Mouse (Mus musculus): Measurements from ENCODE around the gene Gpm6a. TPM values are rescaled to one million over a fixed set of nuclear protein-coding genes. Genes with fewer than 3 reads are reported as not detected.

Gpm6a gene
- total and polyA plus RNA-seq, 3 experiments, result not detected

GRCm38 (mm10) chr8:55035416-55035815, 80.8 kb downstream of the Gpm6a start:
- H3K36me3 ChIP-seq (ENCODE audit: control insufficient read depth in 1 of 2, insufficient read depth in 2 of 2, low read length in 2 of 2), result no peaks in the 10 kb centered on the region
- H3K27ac ChIP-seq (ENCODE audit: control insufficient read depth, low read depth, low read length), result no peak overlapping the region
- no peak for DNase-seq (ENCODE audit: low read depth, low spot score)
- H3K9ac ChIP-seq (ENCODE audit: control insufficient read depth, low read depth, low read length, poor library complexity, severe bottlenecking), result no peak overlapping the region
- no peaks in the 10 kb centered on the region for H3K79me2 ChIP-seq (ENCODE audit: control insufficient read depth, insufficient read depth, low read length, poor library complexity)
- H3K9me3 ChIP-seq (replicated peaks; ENCODE audit: insufficient read depth, low read length), result no peaks in the 10 kb centered on the region
- H3K4me1 ChIP-seq (ENCODE audit: control insufficient read depth in 1 of 2, insufficient read depth in 2 of 2, low read length in 2 of 2), result no peaks in the 10 kb centered on the region
- H3K27me3 ChIP-seq (ENCODE audit: control insufficient read depth in 1 of 2, insufficient read depth in 2 of 2, low read length in 2 of 2), result no peaks in the 10 kb centered on the region
- no peak overlapping the region for H3K4me3 ChIP-seq (ENCODE audit: control insufficient read depth in 1 of 2, insufficient read depth in 1 of 2, low read depth in 2 of 2, low read length in 2 of 2)
- TF ChIP-seq CTCF (IDR thresholded peaks at IDR 0.05 in 2 of 3, conservative IDR thresholded peaks at IDR 0.05 in 1 of 3; ENCODE audit: control insufficient read depth in 1 of 3, insufficient read depth in 1 of 3, low read depth in 2 of 3, low read length in 3 of 3, poor library complexity in 1 of 3, severe bottlenecking in 1 of 3), result no peak

GRCm38 (mm10) chr8:55042955-55043354, 88.3 kb downstream of the Gpm6a start:
- H3K79me2 ChIP-seq (ENCODE audit: control insufficient read depth, insufficient read depth, low read length, poor library complexity), result no peaks in the 10 kb centered on the region
- DNase-seq (ENCODE audit: low read depth, low spot score), result no peak
- no peaks in the 10 kb centered on the region for H3K36me3 ChIP-seq (ENCODE audit: control insufficient read depth in 1 of 2, insufficient read depth in 2 of 2, low read length in 2 of 2)
- no peak overlapping the region for H3K27ac ChIP-seq (ENCODE audit: control insufficient read depth, low read depth, low read length)
- H3K27me3 ChIP-seq (ENCODE audit: control insufficient read depth in 1 of 2, insufficient read depth in 2 of 2, low read length in 2 of 2), result no peaks in the 10 kb centered on the region
- H3K9ac ChIP-seq (ENCODE audit: control insufficient read depth, low read depth, low read length, poor library complexity, severe bottlenecking), result no peak overlapping the region
- no peak for TF ChIP-seq EP300 (IDR thresholded peaks at IDR 0.05; ENCODE audit: low read depth in 1 of 2, low read length in 2 of 2)
- no peak for TF ChIP-seq NELFE (IDR thresholded peaks at IDR 0.05; ENCODE audit: low read depth, low read length)
- no peak for TF ChIP-seq UBTF (IDR thresholded peaks at IDR 0.05; ENCODE audit: borderline replicate concordance, insufficient read depth, low read depth, low read length)
- TF ChIP-seq GABPA (IDR thresholded peaks at IDR 0.05; ENCODE audit: low read depth, low read length), result no peak
- no peak for TF ChIP-seq TBP (IDR thresholded peaks at IDR 0.05; ENCODE audit: low read depth, low read length)
- TF ChIP-seq MYC (IDR thresholded peaks at IDR 0.05; ENCODE audit: low read depth, low read length), result no peak
- TF ChIP-seq MAX (IDR thresholded peaks at IDR 0.05; ENCODE audit: low read length), result no peak
- no peak for TF ChIP-seq MAZ (IDR thresholded peaks at IDR 0.05; ENCODE audit: low read depth, low read length)
- TF ChIP-seq CTCF (IDR thresholded peaks at IDR 0.05 in 2 of 3, conservative IDR thresholded peaks at IDR 0.05 in 1 of 3; ENCODE audit: control insufficient read depth in 1 of 3, insufficient read depth in 1 of 3, low read depth in 2 of 3, low read length in 3 of 3, poor library complexity in 1 of 3, severe bottlenecking in 1 of 3), result no peak
- TF ChIP-seq ETS1 (IDR thresholded peaks at IDR 0.05; ENCODE audit: low read depth, low read length), result no peak
- no peak for TF ChIP-seq USF2 (IDR thresholded peaks at IDR 0.05; ENCODE audit: borderline replicate concordance in 1 of 2, insufficient read depth in 1 of 2, low read depth in 1 of 2, low read length in 2 of 2)
- no peaks in the 10 kb centered on the region for H3K9me3 ChIP-seq (replicated peaks; ENCODE audit: insufficient read depth, low read length)
- H3K4me3 ChIP-seq (ENCODE audit: control insufficient read depth in 1 of 2, insufficient read depth in 1 of 2, low read depth in 2 of 2, low read length in 2 of 2), result no peak overlapping the region
- H3K4me1 ChIP-seq (ENCODE audit: control insufficient read depth in 1 of 2, insufficient read depth in 2 of 2, low read length in 2 of 2), result no peaks in the 10 kb centered on the region

- Histone ChIP-seq H3K27ac (ENCODE audit: control insufficient read depth, low read depth, low read length) (no peak overlapping the region), H3K4me1 (ENCODE audit: control insufficient read depth in 1 of 2, insufficient read depth in 2 of 2, low read length in 2 of 2) (no peaks in the 10 kb centered on the region), H3K9me3 (replicated peaks; ENCODE audit: insufficient read depth, low read length) (no peaks in the 10 kb centered on the region), H3K4me3 (ENCODE audit: control insufficient read depth in 1 of 2, insufficient read depth in 1 of 2, low read depth in 2 of 2, low read length in 2 of 2) (no peak overlapping the region), H3K27me3 (ENCODE audit: control insufficient read depth in 1 of 2, insufficient read depth in 2 of 2, low read length in 2 of 2) (no peaks in the 10 kb centered on the region), H3K79me2 (ENCODE audit: control insufficient read depth, insufficient read depth, low read length, poor library complexity) (no peaks in the 10 kb centered on the region), H3K9ac (ENCODE audit: control insufficient read depth, low read depth, low read length, poor library complexity, severe bottlenecking) (no peak overlapping the region), H3K36me3 (ENCODE audit: control insufficient read depth in 1 of 2, insufficient read depth in 2 of 2, low read length in 2 of 2) (no peaks in the 10 kb centered on the region)
- no peak for DNase-seq (ENCODE audit: low read depth, low spot score)
- TF ChIP-seq RCOR1 (IDR thresholded peaks at IDR 0.05; ENCODE audit: low read depth, low read length) (no peak), USF2 (IDR thresholded peaks at IDR 0.05; ENCODE audit: borderline replicate concordance in 1 of 2, insufficient read depth in 1 of 2, low read depth in 1 of 2, low read length in 2 of 2) (no peak), HCFC1 (IDR thresholded peaks at IDR 0.05; ENCODE audit: low read depth, low read length) (no peak), TCF12 (IDR thresholded peaks at IDR 0.05; ENCODE audit: low read depth, low read length) (no peak), BHLHE40 (IDR thresholded peaks at IDR 0.05; ENCODE audit: borderline replicate concordance, low read depth, low read length) (no peak), JUND (IDR thresholded peaks at IDR 0.05; ENCODE audit: low read depth, low read length) (no peak), ZMIZ1 (IDR thresholded peaks at IDR 0.05; ENCODE audit: low read depth, low read length) (no peak)
Measured at GRCm38 (mm10) chr8:55048396-55048795, 93.8 kb downstream of the Gpm6a start.

Measured in MEL (cell line).